Mouse (Mus musculus) forebrain, embryonic 16.5 days (tissue): ENCODE measurements around the gene Msmo1. TPM values are rescaled to one million over a fixed set of nuclear protein-coding genes. Genes with fewer than 3 reads are reported as not detected.

Experiments
- ATAC-seq: fragments of 200-750 bp; cut with Nextera tagmentation; 2 replicates; pipeline ENCODE4 v1.8.0; 2017; ENCODE audit warnings: mild to moderate bottlenecking, moderate library complexity
- H3K27ac ChIP-seq: fragments of 300-500 bp; sonication (generic); 2 replicates; pipeline ENCODE4 v1.5.1; 2014; ENCODE audit warnings: low read length, control low read depth
- H3K27me3 ChIP-seq: fragments of 300-500 bp; sonication (generic); replicated peaks from 2 replicates; pipeline ENCODE4 v1.6.1; 2014; ENCODE audit warnings: low read length; ENCODE audit not compliant: control insufficient read depth, insufficient read depth
- H3K36me3 ChIP-seq: fragments of 300-500 bp; sonication (generic); 2 replicates; pipeline ENCODE4 v1.6.1; 2014; ENCODE audit not compliant: control insufficient read depth, insufficient read depth
- H3K4me1 ChIP-seq: fragments of 300-500 bp; sonication (generic); replicated peaks from 2 replicates; pipeline ENCODE4 v1.6.1; 2014; ENCODE audit warnings: low read length; ENCODE audit not compliant: control insufficient read depth, insufficient read depth
- H3K4me2 ChIP-seq: fragments of 300-500 bp; sonication (generic); 2 replicates; pipeline ENCODE4 v1.6.1; 2014; ENCODE audit warnings: mild to moderate bottlenecking, low read length, control low read depth
- H3K4me3 ChIP-seq: fragments of 300-500 bp; sonication (generic); replicated peaks from 2 replicates; pipeline ENCODE4 v1.5.1; 2014; ENCODE audit warnings: mild to moderate bottlenecking, low read length, control low read depth
- H3K9ac ChIP-seq: fragments of 300-500 bp; sonication (generic); replicated peaks from 2 replicates; pipeline ENCODE4 v1.6.1; 2014; ENCODE audit warnings: low read depth, low read length, control low read depth
- H3K9me3 ChIP-seq: fragments of 300-500 bp; sonication (generic); 2 replicates; pipeline ENCODE4 v1.6.1; 2016; ENCODE audit warnings: low read length; ENCODE audit not compliant: control insufficient read depth
- WGBS: fragments of 180-500 bp; shearing (Covaris S2); extraction: QIAGEN DNeasy Blood & Tissue Kit; methylation state at CpG from one replicate; pipeline ENCODE4 v1.1.7; 2014; 5-methylcytosine and 5-hydroxymethylcytosine counted together
- polyA plus RNA-seq: library from polyadenylated mRNA; unstranded; fragments of >200 nt; fragmentation: Nextera tagmentation; extraction: Ambion mirVana; gene quantifications from 2 replicates; pipeline ENCODE4 v1.2.1, GENCODE M21; 2015

Msmo1 gene
- polyA plus RNA-seq, 1 experiment from 2014 or later: 155 TPM

- H3K27ac ChIP-seq: no peak overlapping the region
- no peaks in the 10 kb centered on the region for H3K27me3 ChIP-seq
- peaks cover 44% of the 10 kb centered on the region for H3K36me3 ChIP-seq
- WGBS: 88% methylated on average over 4 of the region's 4 CpGs
- H3K9me3 ChIP-seq: no peaks in the 10 kb centered on the region
- H3K4me1 ChIP-seq: peaks cover 16% of the 10 kb centered on the region
- no peak for ATAC-seq
- H3K9ac ChIP-seq: no peak overlapping the region
- no peak overlapping the region for H3K4me3 ChIP-seq
- no peak overlapping the region for H3K4me2 ChIP-seq
Observed at GRCm38 (mm10) chr8:64726190-64726695, 7.3 kb downstream of the Msmo1 start.

- ATAC-seq: no peak
- 94% methylated on average over 2 of the region's 2 CpGs for WGBS
- Histone ChIP-seq H3K4me1 (no peaks in the 10 kb centered on the region; the same call in 1 of the 2 replicates), H3K27me3 (no peaks in the 10 kb centered on the region), H3K4me3 (no peak overlapping the region), H3K9me3 (no peaks in the 10 kb centered on the region), H3K9ac (no peak overlapping the region), H3K4me2 (no peak overlapping the region), H3K36me3 (peaks cover 58% of the 10 kb centered on the region), H3K27ac (no peak overlapping the region)
Observed at GRCm38 (mm10) chr8:64723206-64723605, 10.4 kb downstream of the Msmo1 start.

- H3K27me3 ChIP-seq: no peaks in the 10 kb centered on the region
- no peak overlapping the region for H3K4me3 ChIP-seq
- no peak overlapping the region for H3K27ac ChIP-seq
- no peak overlapping the region for H3K9ac ChIP-seq
- H3K4me2 ChIP-seq: no peak overlapping the region
- ATAC-seq: no peak
- H3K4me1 ChIP-seq: no peaks in the 10 kb centered on the region
- H3K36me3 ChIP-seq: peaks cover 43% of the 10 kb centered on the region
- 85% methylated on average over 7 of the region's 7 CpGs for WGBS
- no peaks in the 10 kb centered on the region for H3K9me3 ChIP-seq
Observed at GRCm38 (mm10) chr8:64717868-64718267, 15.7 kb downstream of the Msmo1 start.

GRCm38 (mm10) chr8:64712499-64712898 is 21.1 kb downstream of the Msmo1 start:
- no peak overlapping the region for H3K4me3 ChIP-seq
- no peaks in the 10 kb centered on the region for H3K9me3 ChIP-seq
- H3K27me3 ChIP-seq: no peaks in the 10 kb centered on the region
- peaks cover 11% of the 10 kb centered on the region for H3K36me3 ChIP-seq
- H3K4me1 ChIP-seq: no peaks in the 10 kb centered on the region
- no peak overlapping the region for H3K4me2 ChIP-seq
- WGBS: 93% methylated on average over 7 of the region's 7 CpGs
- H3K9ac ChIP-seq: no peak overlapping the region
- H3K27ac ChIP-seq: no peak overlapping the region
- ATAC-seq: no peak

GRCm38 (mm10) chr8:64711544-64711943 is 22.0 kb downstream of the Msmo1 start:
- H3K4me3 ChIP-seq: no peak overlapping the region
- H3K4me2 ChIP-seq: no peak overlapping the region
- peaks cover 9% of the 10 kb centered on the region for H3K36me3 ChIP-seq
- 22% methylated on average over 1 of the region's 1 CpGs for WGBS
- no peaks in the 10 kb centered on the region for H3K9me3 ChIP-seq
- no peaks in the 10 kb centered on the region for H3K4me1 ChIP-seq
- no peak overlapping the region for H3K27ac ChIP-seq
- no peak overlapping the region for H3K9ac ChIP-seq
- no peaks in the 10 kb centered on the region for H3K27me3 ChIP-seq
- ATAC-seq: no peak

GRCm38 (mm10) chr8:64707481-64707880 is 26.1 kb downstream of the Msmo1 start:
- Histone ChIP-seq H3K4me1 (no peaks in the 10 kb centered on the region), H3K4me2 (no peak overlapping the region), H3K27me3 (no peaks in the 10 kb centered on the region), H3K9ac (no peak overlapping the region), H3K4me3 (no peak overlapping the region), H3K27ac (no peak overlapping the region), H3K9me3 (no peaks in the 10 kb centered on the region), H3K36me3 (no peaks in the 10 kb centered on the region)
- ATAC-seq: no peak

GRCm38 (mm10) chr8:64703191-64703590 is 30.4 kb downstream of the Msmo1 start:
- Histone ChIP-seq H3K4me2 (no peak overlapping the region), H3K4me3 (no peak overlapping the region), H3K4me1 (no peaks in the 10 kb centered on the region), H3K36me3 (no peaks in the 10 kb centered on the region), H3K27me3 (no peaks in the 10 kb centered on the region), H3K9ac (no peak overlapping the region), H3K9me3 (no peaks in the 10 kb centered on the region), H3K27ac (no peak overlapping the region)
- whole genome bisulfite sequencing: 90% methylated on average over 1 of the region's 1 CpGs
- ATAC-seq: no peak

GRCm38 (mm10) chr8:64692651-64693201 is 40.9 kb downstream of the Msmo1 start, which contains the start of gene Cpe:
TSS of gene Cpe (minus strand) at chr8:64693054.
- no peaks in the 10 kb centered on the region for H3K27me3 ChIP-seq
- peak within 1 kb of the TSS; percentile 75 for H3K4me3 ChIP-seq
- H3K27ac ChIP-seq: peak within 1 kb of the TSS; percentile 98
- under 1% methylated on average over 54 of the region's 54 CpGs for WGBS
- H3K4me1 ChIP-seq: peaks cover 26% of the 10 kb centered on the region
- no peaks in the 10 kb centered on the region for H3K9me3 ChIP-seq
- H3K36me3 ChIP-seq: no peaks in the 10 kb centered on the region
- peak; percentile 99 for ATAC-seq
- peak within 1 kb of the TSS; percentile 75 for H3K4me2 ChIP-seq
- H3K9ac ChIP-seq: peak within 1 kb of the TSS; percentile 100

- Histone ChIP-seq H3K9me3 (no peaks in the 10 kb centered on the region), H3K4me1 (peaks cover 26% of the 10 kb centered on the region), H3K4me3 (peak overlapping the region; percentile 75), H3K4me2 (peak overlapping the region; percentile 75), H3K27me3 (no peaks in the 10 kb centered on the region), H3K9ac (peak overlapping the region; percentile 100), H3K36me3 (no peaks in the 10 kb centered on the region), H3K27ac (peak overlapping the region; percentile 98)
- ATAC-seq: no peak; the same call in 1 of the 2 replicates
- 3% methylated on average over 16 of the region's 16 CpGs for WGBS
Observed at GRCm38 (mm10) chr8:64691591-64692401, 41.8 kb downstream of the Msmo1 start.
